Mouse (Mus musculus): ENCODE measurements at regions not wholly inside any gene's neighbourhood (a gene's known extent, or its start where the extent isn't known, plus 50 kb on each side); places are given as distances from the start of the nearest gene placed in this dataset.
"Not testable (repeated sequence)": the region's sequence is repeated elsewhere in the genome, so short reads cannot be mapped to it uniquely, and the experiment has no call there.

- DNase-seq (ENCODE audit: low spot score): no peak
Observed at GRCm38 (mm10) chrX:93888480-93888879, 56.5 kb upstream of the Pdk3 start.

- DNase-seq (ENCODE audit: low spot score): no peak
Observed at GRCm38 (mm10) chrX:93888966-93889365, 57.0 kb upstream of the Pdk3 start.

- peak; percentile 81 for DNase-seq (ENCODE audit: low spot score)
Observed at GRCm38 (mm10) chrX:93889394-93890042, 57.5 kb upstream of the Pdk3 start.

- no peak for DNase-seq (ENCODE audit: low spot score)
Observed at GRCm38 (mm10) chrX:93896838-93897820, 65.1 kb upstream of the Pdk3 start.

GRCm38 (mm10) chrX:93903209-93903608 lies 65.2 kb upstream of the AU015836 start:
- no peak for DNase-seq (ENCODE audit: low spot score)

- DNase-seq (ENCODE audit: low spot score): no peak
Observed at GRCm38 (mm10) chrX:93905531-93905930, 62.9 kb upstream of the AU015836 start.

GRCm38 (mm10) chrX:93911087-93911840 lies 57.2 kb upstream of the AU015836 start:
- no peak for DNase-seq (ENCODE audit: low spot score)

- no peak for DNase-seq (ENCODE audit: low spot score)
Observed at GRCm38 (mm10) chrX:93915548-93915947, 52.9 kb upstream of the AU015836 start.

GRCm38 (mm10) chrX:93917367-93917766 lies 51.1 kb upstream of the AU015836 start:
- not testable (repeated sequence) for DNase-seq (ENCODE audit: low spot score)

All from left cerebral cortex, adult 11 months (tissue).